Mouse (Mus musculus): ENCODE data around the gene Cacna1d. TPM values are rescaled to one million over a fixed set of nuclear protein-coding genes. Genes with fewer than 3 reads are reported as not detected.

The Cacna1d gene
- total RNA-seq, 1 experiment from 2014 or later: 5.0 TPM

GRCm38 (mm10) chr14:30027378-30027777 lies 463.9 kb downstream of the Cacna1d start:
- peak; percentile 52; the same call in 1 of the 2 replicates for ATAC-seq (replicated peaks; ENCODE audit: insufficient number of reproducible peaks, low FRiP score, low TSS enrichment, poor library complexity, severe bottlenecking)

- ATAC-seq (replicated peaks; ENCODE audit: insufficient number of reproducible peaks, low FRiP score, low TSS enrichment, poor library complexity, severe bottlenecking): no peak
These were observed 466.9 kb downstream of the Cacna1d start for GRCm38 (mm10) chr14:30024387-30024786.

- ATAC-seq (replicated peaks; ENCODE audit: insufficient number of reproducible peaks, low FRiP score, low TSS enrichment, poor library complexity, severe bottlenecking): peak; percentile 24; the same call in 1 of the 2 replicates
These were observed 468.8 kb downstream of the Cacna1d start for GRCm38 (mm10) chr14:30022471-30022870.

GRCm38 (mm10) chr14:30019792-30020575 lies 471.3 kb downstream of the Cacna1d start:
- ATAC-seq (replicated peaks; ENCODE audit: insufficient number of reproducible peaks, low FRiP score, low TSS enrichment, poor library complexity, severe bottlenecking): no peak

GRCm38 (mm10) chr14:30019375-30019774 lies 471.9 kb downstream of the Cacna1d start:
- no peak for ATAC-seq (replicated peaks; ENCODE audit: insufficient number of reproducible peaks, low FRiP score, low TSS enrichment, poor library complexity, severe bottlenecking)

GRCm38 (mm10) chr14:30018846-30019245 lies 472.4 kb downstream of the Cacna1d start:
- no peak for ATAC-seq (replicated peaks; ENCODE audit: insufficient number of reproducible peaks, low FRiP score, low TSS enrichment, poor library complexity, severe bottlenecking)

GRCm38 (mm10) chr14:30018463-30018801 lies 472.8 kb downstream of the Cacna1d start:
- no peak for ATAC-seq (replicated peaks; ENCODE audit: insufficient number of reproducible peaks, low FRiP score, low TSS enrichment, poor library complexity, severe bottlenecking)

- no peak for ATAC-seq (replicated peaks; ENCODE audit: insufficient number of reproducible peaks, low FRiP score, low TSS enrichment, poor library complexity, severe bottlenecking)
These were observed 473.3 kb downstream of the Cacna1d start for GRCm38 (mm10) chr14:30017794-30018462.

- no peak for ATAC-seq (replicated peaks; ENCODE audit: insufficient number of reproducible peaks, low FRiP score, low TSS enrichment, poor library complexity, severe bottlenecking)
These were observed 474.6 kb downstream of the Cacna1d start for GRCm38 (mm10) chr14:30016666-30017065.

- no peak for ATAC-seq (replicated peaks; ENCODE audit: insufficient number of reproducible peaks, low FRiP score, low TSS enrichment, poor library complexity, severe bottlenecking)
These were observed 476.2 kb downstream of the Cacna1d start for GRCm38 (mm10) chr14:30015008-30015407.

GRCm38 (mm10) chr14:30014487-30014886 lies 476.8 kb downstream of the Cacna1d start:
- no peak for ATAC-seq (replicated peaks; ENCODE audit: insufficient number of reproducible peaks, low FRiP score, low TSS enrichment, poor library complexity, severe bottlenecking)

GRCm38 (mm10) chr14:30011886-30012560 lies 479.2 kb downstream of the Cacna1d start:
- ATAC-seq (replicated peaks; ENCODE audit: insufficient number of reproducible peaks, low FRiP score, low TSS enrichment, poor library complexity, severe bottlenecking): no peak

GRCm38 (mm10) chr14:30009864-30010560 lies 481.2 kb downstream of the Cacna1d start:
- ATAC-seq (replicated peaks; ENCODE audit: insufficient number of reproducible peaks, low FRiP score, low TSS enrichment, poor library complexity, severe bottlenecking): no peak

- peak; percentile 45; the same call in 1 of the 2 replicates for ATAC-seq (replicated peaks; ENCODE audit: insufficient number of reproducible peaks, low FRiP score, low TSS enrichment, poor library complexity, severe bottlenecking)
These were observed 482.3 kb downstream of the Cacna1d start, which contains the start of the genes Il17rb and Chdh for GRCm38 (mm10) chr14:30008733-30009575. Gene Il17rb (minus strand): TSS chr14:30008896. Gene Chdh (plus strand): TSS chr14:30009023.

- no peak for ATAC-seq (replicated peaks; ENCODE audit: insufficient number of reproducible peaks, low FRiP score, low TSS enrichment, poor library complexity, severe bottlenecking)
These were observed 491.8 kb downstream of the Cacna1d start for GRCm38 (mm10) chr14:29999475-29999811.

- no peak for ATAC-seq (replicated peaks; ENCODE audit: insufficient number of reproducible peaks, low FRiP score, low TSS enrichment, poor library complexity, severe bottlenecking)
These were observed 492.3 kb downstream of the Cacna1d start for GRCm38 (mm10) chr14:29998747-29999474.

GRCm38 (mm10) chr14:29997345-29997744 lies 493.9 kb downstream of the Cacna1d start:
- no peak for ATAC-seq (replicated peaks; ENCODE audit: insufficient number of reproducible peaks, low FRiP score, low TSS enrichment, poor library complexity, severe bottlenecking)
